Mouse (Mus musculus) ES-E14 (cell line): ENCODE results near the gene Gga2. TPM values are rescaled to one million over a fixed set of nuclear protein-coding genes. Genes with fewer than 3 reads are reported as not detected.

Experiments used
- DNase-seq: peaks from one replicate; pipeline ENCODE4 v3.0.0-alpha.2; 2013; ENCODE audit warnings: low read depth, low spot score
- H3K27ac ChIP-seq: 2 replicates; pipeline ENCODE4 v1.5.1; 2012; ENCODE audit warnings: low read depth, mild to moderate bottlenecking, low read length, moderate library complexity, mixed read lengths; ENCODE audit not compliant: poor library complexity, insufficient read depth, severe bottlenecking
- H3K36me3 ChIP-seq: 2 replicates; pipeline ENCODE4 v1.6.1; 2012; ENCODE audit warnings: mild to moderate bottlenecking, low read length, moderate library complexity, mixed read lengths; ENCODE audit not compliant: control insufficient read depth, poor library complexity, insufficient read depth, severe bottlenecking
- H3K4me1 ChIP-seq, 2 experiments: fragments of 150-350 bp in 1 of 2; sonication (generic) in 1 of 2; 2 replicates each; pipeline ENCODE4 v1.6.1; 2012; ENCODE audit warnings: low read length in 2 of 2, mild to moderate bottlenecking in 1 of 2, mixed read lengths in 1 of 2; ENCODE audit not compliant: control insufficient read depth in 2 of 2, insufficient read depth in 2 of 2, poor library complexity in 1 of 2
- H3K4me3 ChIP-seq, 2 experiments: fragments of 150-350 bp in 1 of 2; sonication (generic) in 1 of 2; 2 replicates each; pipeline ENCODE4 v1.5.1; 2012; ENCODE audit warnings: low read length in 2 of 2, low read depth in 1 of 2, mild to moderate bottlenecking in 1 of 2, mixed read lengths in 1 of 2; ENCODE audit not compliant: insufficient read depth in 1 of 2, poor library complexity in 1 of 2, severe bottlenecking in 1 of 2
- H3K9ac ChIP-seq: 2 replicates; pipeline ENCODE4 v1.6.1; 2012; ENCODE audit warnings: low read depth, mild to moderate bottlenecking, low read length, mixed read lengths; ENCODE audit not compliant: poor library complexity, insufficient read depth, severe bottlenecking
- H3K9me3 ChIP-seq: fragments of 150-350 bp; sonication (generic); 2 replicates; pipeline ENCODE4 v1.6.1; 2012; ENCODE audit warnings: low read depth, mild to moderate bottlenecking, low read length; ENCODE audit not compliant: control insufficient read depth, insufficient read depth
- CHD2 ChIP-seq: IDR thresholded peaks from 2 replicates; pipeline ENCODE4 v1.6.1; 2014; ENCODE audit warnings: mild to moderate bottlenecking, low read depth, low read length, inconsistent platforms
- HCFC1 ChIP-seq: IDR thresholded peaks from 2 replicates; pipeline ENCODE4 v1.6.1; 2012; ENCODE audit warnings: low read length, inconsistent platforms, borderline replicate concordance; ENCODE audit not compliant: insufficient read depth
- MAFK ChIP-seq: IDR thresholded peaks from 2 replicates; pipeline ENCODE4 v1.6.1; 2014; ENCODE audit warnings: mild to moderate bottlenecking, low read depth, low read length, inconsistent platforms; ENCODE audit not compliant: insufficient read depth
- ZC3H11A ChIP-seq: IDR thresholded peaks from 2 replicates; pipeline ENCODE4 v1.6.1; 2012; ENCODE audit warnings: low read depth, mild to moderate bottlenecking, inconsistent platforms, low read length, borderline replicate concordance
- ZNF384 ChIP-seq: IDR thresholded peaks from 2 replicates; pipeline ENCODE4 v1.6.1; 2012; ENCODE audit warnings: low read depth, low read length, inconsistent platforms
- in situ Hi-C, 2 experiments: fragments of 600-800 bp; cut with MboI; formaldehyde crosslinking; loops; one replicate each; pipeline ENCODE4 v1.15.1; 2025; ENCODE audit warnings: low sequenced_read_pairs in 2 of 2, inconsistent platforms in 1 of 2; ENCODE audit not compliant: unreplicated experiment in 2 of 2
- total RNA-seq: library from RNA; depleted of rRNA; stranded (reverse); fragments of 300-350 nt; gene quantifications from 2 replicates; pipeline ENCODE4 v1.2.3, GENCODE M21; 2012

Gene Gga2
- total RNA-seq, 1 experiment: 68.5 TPM

DNA sequence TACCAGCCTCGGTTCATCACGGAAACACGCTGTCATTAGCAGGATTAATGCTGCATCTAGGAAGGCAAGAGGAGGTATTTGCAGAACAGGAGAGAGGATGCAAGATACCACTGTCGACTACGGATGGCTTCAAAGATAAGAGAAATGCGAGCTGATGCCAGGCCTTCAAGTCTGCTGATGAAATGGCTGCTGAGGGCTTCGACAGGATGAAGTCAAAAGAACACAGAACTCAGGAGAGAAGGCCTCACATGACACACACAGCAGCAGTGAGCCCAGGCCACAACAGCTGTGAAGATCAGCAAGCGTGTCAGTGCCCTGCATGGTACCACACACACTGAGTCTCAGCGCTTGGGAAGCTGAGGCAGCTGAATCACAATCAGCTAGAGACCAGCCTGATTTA, 50.8 kb downstream of the Gga2 start:
- no peak for TF ChIP-seq ZNF384
- TF ChIP-seq MAFK: no peak
- Histone ChIP-seq H3K9me3 (no peaks in the 10 kb centered on the region), H3K9ac (no peak overlapping the region), H3K4me1 (no peaks in the 10 kb centered on the region), H3K27ac (no peak overlapping the region), H3K4me3 (no peak overlapping the region), H3K36me3 (peaks cover 11% of the 10 kb centered on the region)
- in situ Hi-C loops: loop anchor here in 1 of 2 experiments (25.0 kb wide), 1 partner anchor 233 kb away; the partner anchor contains the start of gene Scnn1g
- no peak for DNase-seq

DNA sequence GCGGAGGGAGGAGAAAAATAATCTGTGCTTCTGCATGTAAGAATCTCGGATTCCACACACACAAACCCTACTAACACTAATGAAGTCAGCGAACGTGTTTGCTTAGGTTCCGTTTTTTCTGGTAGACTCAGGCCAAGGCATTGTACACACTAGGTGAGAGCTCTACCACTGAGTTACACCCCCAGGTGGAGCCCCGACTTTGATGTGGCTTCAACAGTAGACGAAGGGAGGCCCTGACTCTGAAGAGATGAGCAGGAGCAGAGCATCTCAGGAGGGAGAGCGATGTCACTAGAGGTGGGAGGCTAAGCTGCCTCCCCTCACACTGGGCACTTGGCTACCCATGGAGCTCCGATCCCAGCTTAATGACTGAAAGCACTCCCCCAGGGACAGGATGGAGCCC, 52.2 kb downstream of the Gga2 start:
- in situ Hi-C loops: loop anchor here (5.0 to 25.0 kb wide), 2 partner anchors 232 to 237 kb away; partner anchors contain the start of gene Scnn1g (in 2 of the 2)
- TF ChIP-seq ZC3H11A: no peak
- TF ChIP-seq MAFK: no peak
- no peak for TF ChIP-seq CHD2
- TF ChIP-seq ZNF384: no peak
- no peak for TF ChIP-seq HCFC1
- no peak overlapping the region for H3K9ac ChIP-seq
- H3K36me3 ChIP-seq: peaks cover 9% of the 10 kb centered on the region
- no peak overlapping the region for H3K27ac ChIP-seq
- H3K9me3 ChIP-seq: no peaks in the 10 kb centered on the region
- H3K4me1 ChIP-seq: no peaks in the 10 kb centered on the region
- no peak for DNase-seq
- no peak overlapping the region for H3K4me3 ChIP-seq

DNA sequence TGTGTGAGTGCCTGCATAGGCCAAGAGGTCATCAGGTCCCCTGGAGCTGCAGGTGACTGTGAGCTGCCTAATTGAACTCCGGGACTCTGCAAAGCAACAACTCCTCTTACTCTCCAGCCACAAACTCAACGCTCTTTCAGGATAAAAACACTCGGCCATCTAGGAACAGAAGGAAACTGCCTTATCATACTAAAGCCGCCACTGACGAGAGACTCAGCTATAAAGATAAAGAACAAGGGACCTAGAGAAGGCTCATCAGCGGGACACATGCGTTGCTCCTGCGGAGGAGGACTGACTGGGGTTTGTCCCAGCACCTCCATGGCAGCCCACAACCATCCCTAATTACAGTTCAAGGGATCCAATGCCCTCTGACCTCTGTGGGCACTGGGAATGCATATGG, 52.8 kb downstream of the Gga2 start:
- TF ChIP-seq CHD2 (no peak), HCFC1 (no peak), ZNF384 (no peak), MAFK (no peak)
- in situ Hi-C loops: loop anchor here (5.0 to 25.0 kb wide), 2 partner anchors 231 to 236 kb away; partner anchors contain the start of gene Scnn1g (in 2 of the 2)
- H3K9me3 ChIP-seq: no peaks in the 10 kb centered on the region
- peaks cover 9% of the 10 kb centered on the region for H3K36me3 ChIP-seq
- H3K9ac ChIP-seq: no peak overlapping the region
- H3K4me3 ChIP-seq: no peak overlapping the region
- no peaks in the 10 kb centered on the region for H3K4me1 ChIP-seq
- H3K27ac ChIP-seq: no peak overlapping the region
- DNase-seq: no peak

DNA sequence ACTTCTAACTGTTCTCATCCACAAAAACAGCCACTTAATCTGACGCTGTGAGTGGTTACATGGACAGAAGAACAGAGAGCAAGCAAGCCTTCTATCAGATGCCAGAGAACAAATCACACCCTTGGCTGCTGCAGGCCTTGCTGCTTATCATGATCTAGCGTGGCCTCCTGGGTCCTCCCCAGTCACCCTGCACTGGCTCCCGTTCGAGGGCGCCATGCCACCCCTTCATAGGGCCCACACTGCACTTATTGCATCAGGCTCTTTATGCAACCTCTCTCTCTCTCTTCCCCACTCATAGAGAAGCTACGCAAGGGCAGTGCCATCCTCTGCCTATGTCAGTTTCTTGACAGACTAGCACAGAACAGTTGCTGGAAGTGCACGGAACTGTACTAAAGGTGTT, 54.9 kb downstream of the Gga2 start:
- Histone ChIP-seq H3K27ac (no peak overlapping the region), H3K36me3 (peaks cover 18% of the 10 kb centered on the region), H3K4me1 (peaks cover 0 to 2% of the 10 kb centered on the region in 2 experiments; a peak in 1 of 4 replicates), H3K4me3 (no peak overlapping the region), H3K9ac (no peak overlapping the region), H3K9me3 (no peaks in the 10 kb centered on the region)
- in situ Hi-C loops: loop anchor here (5.0 to 25.0 kb wide), 2 partner anchors 229 to 234 kb away; partner anchors contain the start of gene Scnn1g (in 2 of the 2)
- no peak for DNase-seq
- no peak for TF ChIP-seq MAFK
- TF ChIP-seq HCFC1: no peak
- no peak for TF ChIP-seq CHD2
- no peak for TF ChIP-seq ZC3H11A
- no peak for TF ChIP-seq ZNF384
